Mouse (Mus musculus) stomach, postnatal 0 days (tissue): Measurements from ENCODE around the gene Ctnna3. TPM values are rescaled to one million over a fixed set of nuclear protein-coding genes. Genes with fewer than 3 reads are reported as not detected.
A peak's percentile ranks its signal among the peaks of the same experiment; 100 is the strongest.

Source experiments
- ATAC-seq: fragments of 200-750 bp; cut with Nextera tagmentation; 2 replicates; pipeline ENCODE4 v1.8.0; 2017; ENCODE audit not compliant: low FRiP score, low TSS enrichment
- DNase-seq: peaks from one replicate; pipeline ENCODE4 v3.0.0-alpha.2; 2016; ENCODE audit warnings: low spot score
- H3K27ac ChIP-seq: fragments of 300-500 bp; sonication (generic); replicated peaks from 2 replicates; pipeline ENCODE4 v1.5.1; 2014; ENCODE audit warnings: mild to moderate bottlenecking, control low read depth
- H3K27me3 ChIP-seq: fragments of 300-500 bp; sonication (generic); 2 replicates; pipeline ENCODE4 v1.6.1; 2014; ENCODE audit warnings: low read length; ENCODE audit not compliant: control insufficient read depth, insufficient read depth
- H3K36me3 ChIP-seq: fragments of 300-500 bp; sonication (generic); 2 replicates; pipeline ENCODE4 v1.6.1; 2014; ENCODE audit warnings: low read length, mixed read lengths; ENCODE audit not compliant: control insufficient read depth, insufficient read depth
- H3K4me1 ChIP-seq: fragments of 300-500 bp; sonication (generic); replicated peaks from 2 replicates; pipeline ENCODE4 v1.6.1; 2014; ENCODE audit warnings: antibody characterized with exemption; ENCODE audit not compliant: control insufficient read depth, insufficient read depth
- H3K4me2 ChIP-seq: fragments of 300-500 bp; sonication (generic); replicated peaks from 2 replicates; pipeline ENCODE4 v1.6.1; 2014; ENCODE audit warnings: low read depth, mild to moderate bottlenecking, control low read depth, moderate library complexity
- H3K4me3 ChIP-seq: fragments of 300-500 bp; sonication (generic); 2 replicates; pipeline ENCODE4 v1.5.1; 2014; ENCODE audit warnings: low read depth, low read length, control low read depth
- H3K9ac ChIP-seq: fragments of 300-500 bp; sonication (generic); 2 replicates; pipeline ENCODE4 v1.6.1; 2014; ENCODE audit warnings: mild to moderate bottlenecking, low read length, control low read depth, mixed read lengths
- H3K9me3 ChIP-seq: fragments of 300-500 bp; sonication (generic); 2 replicates; pipeline ENCODE4 v1.6.1; 2016; ENCODE audit warnings: low read length; ENCODE audit not compliant: control insufficient read depth
- CTCF ChIP-seq: IDR thresholded peaks from 2 replicates; pipeline ENCODE4 v1.5.1; 2016; ENCODE audit warnings: antibody characterized with exemption, low read depth, mild to moderate bottlenecking, moderate library complexity
- EP300 ChIP-seq: optimal IDR thresholded peaks from 2 replicates; pipeline ENCODE3; 2016; ENCODE audit warnings: antibody characterized with exemption
- WGBS: fragments of 180-500 bp; shearing (Covaris S2); extraction: QIAGEN DNeasy Blood & Tissue Kit; methylation state at CpG from one replicate; pipeline ENCODE4 v1.1.7; 2014; 5-methylcytosine and 5-hydroxymethylcytosine counted together
- polyA plus RNA-seq: library from polyadenylated mRNA; unstranded; fragments of >200 nt; fragmentation: Nextera tagmentation; extraction: Ambion mirVana; gene quantifications from 2 replicates; pipeline ENCODE4 v1.2.1, GENCODE M21; 2015

The Ctnna3 gene
- polyA plus RNA-seq, 1 experiment from 2014 or later: 0.27 TPM

- H3K4me3 ChIP-seq: no peak overlapping the region
- no peaks in the 10 kb centered on the region for H3K4me1 ChIP-seq
- DNase-seq (no peak), ATAC-seq (no peak)
- H3K9me3 ChIP-seq: no peaks in the 10 kb centered on the region
- no peaks in the 10 kb centered on the region for H3K36me3 ChIP-seq
- H3K4me2 ChIP-seq: no peak overlapping the region
- TF ChIP-seq EP300: no peak
- TF ChIP-seq CTCF: no peak
- H3K9ac ChIP-seq: no peak overlapping the region
- no peak overlapping the region for H3K27ac ChIP-seq
- H3K27me3 ChIP-seq: no peaks in the 10 kb centered on the region
- WGBS: 69% methylated on average over 7 of the region's 7 CpGs
Measured at GRCm38 (mm10) chr10:64041218-64041617, 611.3 kb downstream of the Ctnna3 start.

DNA sequence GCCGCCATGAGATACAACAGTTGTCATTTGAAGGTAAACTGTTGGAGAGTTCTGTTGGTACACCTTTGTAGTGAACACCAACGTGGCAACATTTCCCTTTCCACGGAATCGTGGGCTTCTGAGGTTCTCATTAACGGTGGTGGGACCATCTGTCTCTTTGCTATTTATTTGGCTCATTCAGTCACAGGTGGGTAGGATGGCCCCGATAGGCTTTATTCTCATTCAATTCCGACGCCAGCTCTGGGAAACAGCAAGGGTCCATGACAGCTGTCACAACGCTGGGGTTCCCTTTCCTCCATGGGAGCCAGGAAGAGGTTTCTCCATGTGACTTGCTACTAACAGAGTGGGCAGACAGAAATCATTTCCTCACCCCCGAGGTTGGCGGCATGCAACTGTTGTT lies 612.0 kb downstream of the Ctnna3 start:
- DNase-seq: no peak
- H3K4me2 ChIP-seq: no peak overlapping the region
- H3K36me3 ChIP-seq: no peaks in the 10 kb centered on the region
- no peak overlapping the region for H3K9ac ChIP-seq
- no peaks in the 10 kb centered on the region for H3K27me3 ChIP-seq
- TF ChIP-seq EP300: no peak
- TF ChIP-seq CTCF: no peak
- H3K4me1 ChIP-seq: no peaks in the 10 kb centered on the region
- no peak overlapping the region for H3K27ac ChIP-seq
- H3K4me3 ChIP-seq: no peak overlapping the region
- H3K9me3 ChIP-seq: no peaks in the 10 kb centered on the region
- 84% methylated on average over 11 of the region's 11 CpGs for WGBS
- no peak for ATAC-seq

GRCm38 (mm10) chr10:64049151-64049550 lies 619.3 kb downstream of the Ctnna3 start:
- H3K27ac ChIP-seq: no peak overlapping the region
- no peaks in the 10 kb centered on the region for H3K4me1 ChIP-seq
- no peaks in the 10 kb centered on the region for H3K9me3 ChIP-seq
- no peak overlapping the region for H3K9ac ChIP-seq
- DNase-seq: no peak
- no peak overlapping the region for H3K4me2 ChIP-seq
- ATAC-seq: 0 out of 2 replicates have a peak, but pooled peaks have one; percentile 35
- no peaks in the 10 kb centered on the region for H3K27me3 ChIP-seq
- no peak for TF ChIP-seq EP300
- no peak for TF ChIP-seq CTCF
- WGBS: 55% methylated on average over 6 of the region's 6 CpGs
- no peak overlapping the region for H3K4me3 ChIP-seq
- no peaks in the 10 kb centered on the region for H3K36me3 ChIP-seq

DNA sequence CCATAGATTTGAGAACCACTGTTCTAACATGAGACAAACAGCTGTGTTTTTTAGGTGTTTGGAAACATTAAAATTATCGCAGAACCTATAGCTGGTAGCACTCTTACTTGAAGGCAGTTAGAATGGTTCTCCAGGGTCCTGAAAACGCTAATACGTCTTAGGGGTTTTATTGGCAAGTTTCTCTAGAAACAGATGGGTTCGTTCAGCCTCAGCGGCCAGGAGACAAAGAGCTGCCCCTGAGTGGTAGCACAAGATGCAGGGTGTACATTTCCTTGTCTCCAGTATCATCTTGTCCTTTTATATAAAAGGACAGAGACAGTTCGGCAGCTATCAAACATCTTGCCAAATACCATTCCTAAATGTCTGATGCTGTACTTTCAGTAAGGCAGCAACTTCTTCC lies 620.0 kb downstream of the Ctnna3 start:
- no peak for ATAC-seq
- no peaks in the 10 kb centered on the region for H3K4me1 ChIP-seq
- H3K27me3 ChIP-seq: no peaks in the 10 kb centered on the region
- H3K4me3 ChIP-seq: no peak overlapping the region
- no peaks in the 10 kb centered on the region for H3K9me3 ChIP-seq
- WGBS: 84% methylated on average over 6 of the region's 6 CpGs
- no peaks in the 10 kb centered on the region for H3K36me3 ChIP-seq
- TF ChIP-seq EP300: no peak
- TF ChIP-seq CTCF: no peak
- DNase-seq: no peak
- no peak overlapping the region for H3K4me2 ChIP-seq
- H3K27ac ChIP-seq: no peak overlapping the region
- H3K9ac ChIP-seq: no peak overlapping the region

- no peak overlapping the region for H3K4me2 ChIP-seq
- WGBS: 56% methylated on average over 9 of the region's 9 CpGs
- H3K4me1 ChIP-seq: no peaks in the 10 kb centered on the region
- no peaks in the 10 kb centered on the region for H3K27me3 ChIP-seq
- no peaks in the 10 kb centered on the region for H3K36me3 ChIP-seq
- no peaks in the 10 kb centered on the region for H3K9me3 ChIP-seq
- no peak overlapping the region for H3K4me3 ChIP-seq
- no peak for DNase-seq
- TF ChIP-seq EP300 (no peak), CTCF (no peak)
- H3K27ac ChIP-seq: no peak overlapping the region
- H3K9ac ChIP-seq: no peak overlapping the region
- no peak for ATAC-seq
Measured at GRCm38 (mm10) chr10:64063704-64064103, 633.8 kb downstream of the Ctnna3 start.

GRCm38 (mm10) chr10:64075944-64076343 lies 646.0 kb downstream of the Ctnna3 start:
- no peak overlapping the region for H3K4me2 ChIP-seq
- H3K27ac ChIP-seq: no peak overlapping the region
- H3K4me3 ChIP-seq: no peak overlapping the region
- H3K9me3 ChIP-seq: no peaks in the 10 kb centered on the region
- DNase-seq (no peak), ATAC-seq (no peak)
- H3K9ac ChIP-seq: no peak overlapping the region
- H3K4me1 ChIP-seq: no peaks in the 10 kb centered on the region
- WGBS: 38% methylated on average over 5 of the region's 5 CpGs
- TF ChIP-seq EP300: no peak
- H3K36me3 ChIP-seq: no peaks in the 10 kb centered on the region
- no peaks in the 10 kb centered on the region for H3K27me3 ChIP-seq
